8 mouse cellular contexts compared by ENCODE assay signal in the genomic region with DNA sequence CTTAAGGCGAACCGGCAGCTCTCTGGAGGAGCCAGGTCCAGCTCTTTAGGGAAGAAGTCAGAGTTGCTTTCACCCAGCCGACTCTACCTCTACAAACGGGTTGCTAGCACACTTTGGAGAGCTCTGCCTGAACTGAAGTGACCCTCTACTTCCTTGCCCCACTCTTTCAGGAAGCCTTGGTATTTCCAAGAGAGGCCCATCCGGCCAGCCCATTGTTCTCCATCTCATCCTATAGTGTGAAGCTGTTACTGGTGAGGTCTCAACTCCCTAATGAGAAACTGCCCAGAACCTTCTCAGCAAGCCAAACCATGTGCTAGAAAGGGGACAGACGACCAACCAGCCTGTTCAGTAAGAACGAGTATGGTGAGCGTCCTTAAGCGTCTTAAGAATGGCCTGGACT. TPM values are rescaled to one million over a fixed set of nuclear protein-coding genes. Genes with fewer than 3 reads are reported as not detected.
DNase-seq lines count a peak whose midpoint lies in the region; ATAC-seq and TF ChIP-seq lines count a peak whose summit lies in the region.
"Had no signal": no experiment of that assay in that cellular context is flagged by ENCODE, and none has a peak within 500 bp of the region (broad histone marks: within the 10 kb centered on the region; RNA-seq: fewer than 3 reads in every experiment).

No protein-coding gene starts in this region.

- no peak overlapping the region for H3K4me3 ChIP-seq in liver, postnatal 0 days (ENCODE audit: low read depth, low read length)
- no peak overlapping the region for H3K4me3 ChIP-seq in liver, embryonic 12.5 days
- H3K4me3 ChIP-seq in heart, embryonic 12.5 days = no peak overlapping the region
- no peak overlapping the region for H3K4me3 ChIP-seq in intestine, postnatal 0 days (ENCODE audit: low read depth, low read length)
- H3K4me3 ChIP-seq in midbrain, embryonic 13.5 days (replicated peaks) = no peak overlapping the region

- DNase-seq in liver, postnatal 0 days = no peak
- peak; percentile 26 for DNase-seq in naive thymus-derived CD4-positive, alpha-beta T cell, adult 2 months (ENCODE audit: low read depth)
- DNase-seq in spleen, adult 18-20 months = no peak
- DNase-seq: right cerebral cortex, postnatal 25 days had no signal

- H3K36me3 ChIP-seq in liver, postnatal 0 days (replicated peaks; ENCODE audit: insufficient read depth, low read length) = no peaks in the 10 kb centered on the region
- no peaks in the 10 kb centered on the region for H3K36me3 ChIP-seq in liver, embryonic 12.5 days
- no peaks in the 10 kb centered on the region for H3K36me3 ChIP-seq in heart, embryonic 12.5 days
- no peaks in the 10 kb centered on the region for H3K36me3 ChIP-seq in intestine, postnatal 0 days (ENCODE audit: control insufficient read depth, insufficient read depth)
- H3K36me3 ChIP-seq in midbrain, embryonic 13.5 days = no peaks in the 10 kb centered on the region

- TF ChIP-seq EP300 in liver, postnatal 0 days (IDR thresholded peaks at IDR 0.05; ENCODE audit: low read depth) = no peak

- 70% methylated on average over 9 of the region's 9 CpGs for WGBS in liver, postnatal 0 days (ENCODE audit: insufficient replicate concordance)
- 56% methylated on average over 9 of the region's 9 CpGs for WGBS in liver, embryonic 12.5 days (ENCODE audit: insufficient replicate concordance)
- 59% methylated on average over 9 of the region's 9 CpGs for WGBS in heart, embryonic 12.5 days
- WGBS in intestine, postnatal 0 days = 75% methylated on average over 9 of the region's 9 CpGs
- WGBS in midbrain, embryonic 13.5 days = 75% methylated on average over 9 of the region's 9 CpGs

- TF ChIP-seq CTCF in liver, postnatal 0 days (IDR thresholded peaks at IDR 0.05; ENCODE audit: low read depth) = no peak
- TF ChIP-seq CTCF in intestine, postnatal 0 days (IDR thresholded peaks at IDR 0.05; ENCODE audit: low read depth) = no peak

- H3K27ac ChIP-seq in liver, postnatal 0 days (ENCODE audit: low read depth) = peak overlapping the region; percentile 34; the same call in 1 of the 2 replicates
- no peak overlapping the region for H3K27ac ChIP-seq in liver, embryonic 12.5 days
- peak overlapping the region; percentile 83 for H3K27ac ChIP-seq in heart, embryonic 12.5 days (ENCODE audit: poor library complexity, severe bottlenecking)
- H3K27ac ChIP-seq in intestine, postnatal 0 days (ENCODE audit: low read depth, low read length) = peak overlapping the region; percentile 41; the same call in 1 of the 2 replicates
- H3K27ac ChIP-seq in midbrain, embryonic 13.5 days = no peak overlapping the region

- no peak overlapping the region for H3K9ac ChIP-seq in liver, postnatal 0 days (replicated peaks)
- H3K9ac ChIP-seq in liver, embryonic 12.5 days = no peak overlapping the region
- no peak overlapping the region for H3K9ac ChIP-seq in heart, embryonic 12.5 days
- H3K9ac ChIP-seq in intestine, postnatal 0 days (ENCODE audit: low read depth, low read length) = no peak overlapping the region
- H3K9ac ChIP-seq in midbrain, embryonic 13.5 days (replicated peaks) = no peak overlapping the region

- H3K27me3 ChIP-seq in liver, postnatal 0 days (ENCODE audit: insufficient read depth, low read length) = peaks cover 26% of the 10 kb centered on the region
- peaks cover 50% of the 10 kb centered on the region for H3K27me3 ChIP-seq in liver, embryonic 12.5 days (replicated peaks)
- peaks cover 6% of the 10 kb centered on the region for H3K27me3 ChIP-seq in heart, embryonic 12.5 days (replicated peaks)
- H3K27me3 ChIP-seq in intestine, postnatal 0 days (replicated peaks; ENCODE audit: control insufficient read depth, insufficient read depth, low read length) = no peaks in the 10 kb centered on the region
- peaks cover 41% of the 10 kb centered on the region for H3K27me3 ChIP-seq in midbrain, embryonic 13.5 days

- H3K4me2 ChIP-seq in liver, postnatal 0 days (ENCODE audit: low read depth, low read length) = no peak overlapping the region
- no peak overlapping the region for H3K4me2 ChIP-seq in liver, embryonic 12.5 days
- peak overlapping the region; percentile 87; the same call in 1 of the 2 replicates for H3K4me2 ChIP-seq in heart, embryonic 12.5 days
- H3K4me2 ChIP-seq in intestine, postnatal 0 days (replicated peaks; ENCODE audit: low read depth) = no peak overlapping the region
- no peak overlapping the region for H3K4me2 ChIP-seq in midbrain, embryonic 13.5 days (replicated peaks)

- peaks cover 12% of the 10 kb centered on the region; the same call in 1 of the 2 replicates for H3K4me1 ChIP-seq in liver, postnatal 0 days (ENCODE audit: insufficient read depth)
- peaks cover 16% of the 10 kb centered on the region for H3K4me1 ChIP-seq in liver, embryonic 12.5 days
- 0 out of 2 replicates have a peak, but pooled peaks cover 15% of the 10 kb centered on the region for H3K4me1 ChIP-seq in heart, embryonic 12.5 days (replicated peaks)
- no peaks in the 10 kb centered on the region; the same call in 1 of the 2 replicates for H3K4me1 ChIP-seq in intestine, postnatal 0 days (replicated peaks; ENCODE audit: control insufficient read depth, insufficient read depth, low read length)
- peaks cover 20% of the 10 kb centered on the region; the same call in 1 of the 2 replicates for H3K4me1 ChIP-seq in midbrain, embryonic 13.5 days (replicated peaks)

- peak; percentile 39 for ATAC-seq in liver, postnatal 0 days
- ATAC-seq in liver, embryonic 12.5 days = no peak
- ATAC-seq in heart, embryonic 12.5 days (ENCODE audit: insufficient number of reproducible peaks, low FRiP score) = 0 out of 2 replicates have a peak, but pooled peaks have one; percentile 22
- ATAC-seq in intestine, postnatal 0 days = no peak
- ATAC-seq in midbrain, embryonic 13.5 days = no peak

- H3K9me3 ChIP-seq in liver, postnatal 0 days (ENCODE audit: low read length) = no peaks in the 10 kb centered on the region
- no peaks in the 10 kb centered on the region for H3K9me3 ChIP-seq in liver, embryonic 12.5 days (replicated peaks)
- H3K9me3 ChIP-seq in heart, embryonic 12.5 days (replicated peaks) = no peaks in the 10 kb centered on the region
- H3K9me3 ChIP-seq in intestine, postnatal 0 days (ENCODE audit: control insufficient read depth) = no peaks in the 10 kb centered on the region
- no peaks in the 10 kb centered on the region for H3K9me3 ChIP-seq in midbrain, embryonic 13.5 days

RNA-seq across cellular contexts. Expression of a gene that starts 1.3 kb away (rescaled TPM):
- 2.3 and 2.4 TPM in 2 replicates for polyA plus RNA-seq in liver, postnatal 0 days (2015; fragmentation: Nextera tagmentation; extraction: Ambion mirVana)
- 4.8 and 5.0 TPM in 2 replicates for polyA plus RNA-seq in liver, embryonic 12.5 days (2016; fragmentation: Nextera tagmentation; extraction: Ambion mirVana)
- polyA plus RNA-seq in heart, embryonic 12.5 days (2016; fragmentation: Nextera tagmentation; extraction: Ambion mirVana) = 19.5 and 20.0 TPM in 2 replicates
- polyA plus RNA-seq in intestine, postnatal 0 days (2015; fragmentation: Nextera tagmentation; extraction: Ambion mirVana) = 3.3 and 3.7 TPM in 2 replicates
- 3.9 and 5.5 TPM in 2 replicates for polyA plus RNA-seq in midbrain, embryonic 13.5 days (2015; fragmentation: Nextera tagmentation; extraction: Ambion mirVana)

RNA-seq across cellular contexts. Expression of a gene that starts 37.1 kb away (rescaled TPM):
- polyA plus RNA-seq in liver, postnatal 0 days (2015; fragmentation: Nextera tagmentation; extraction: Ambion mirVana) = 40.7 and 42.3 TPM in 2 replicates
- 0.60 and 0.87 TPM in 2 replicates for polyA plus RNA-seq in liver, embryonic 12.5 days (2016; fragmentation: Nextera tagmentation; extraction: Ambion mirVana)
- 0.18 and 0.36 TPM in 2 replicates for polyA plus RNA-seq in heart, embryonic 12.5 days (2016; fragmentation: Nextera tagmentation; extraction: Ambion mirVana)
- 83.6 and 84.5 TPM in 2 replicates for polyA plus RNA-seq in intestine, postnatal 0 days (2015; fragmentation: Nextera tagmentation; extraction: Ambion mirVana)
- 0.05 and 0.26 TPM in 2 replicates for polyA plus RNA-seq in midbrain, embryonic 13.5 days (2015; fragmentation: Nextera tagmentation; extraction: Ambion mirVana)

Comparison
In these comparisons a context has a peak if more than half of its experiments do, and no peak if none do; other contexts are left out.
1. ATAC-seq: peak in liver, postnatal 0 days (single experiment) and heart, embryonic 12.5 days (single experiment); none in liver, embryonic 12.5 days (single experiment), intestine, postnatal 0 days (single experiment) and midbrain, embryonic 13.5 days (single experiment).
2. H3K27ac ChIP-seq: peak in liver, postnatal 0 days (single experiment), heart, embryonic 12.5 days (single experiment) and intestine, postnatal 0 days (single experiment); none in liver, embryonic 12.5 days (single experiment) and midbrain, embryonic 13.5 days (single experiment).
3. RNA of a gene that starts 37.1 kb away (polyA plus RNA-seq): 83.6 to 84.5 TPM in intestine, postnatal 0 days and 40.7 to 42.3 TPM in liver, postnatal 0 days; 0.60 to 0.87 TPM in liver, embryonic 12.5 days, 0.18 to 0.36 TPM in heart, embryonic 12.5 days and 0.05 to 0.26 TPM in midbrain, embryonic 13.5 days; every median in the first group is over 10 times any median in the second.